ENCODE assay signal across 23 mouse cellular contexts in genomic region chr6:134611896-134612295, GRCm38 (mm10). TPM values are rescaled to one million over a fixed set of nuclear protein-coding genes. Genes with fewer than 3 reads are reported as not detected.
DNase-seq lines count a peak whose midpoint lies in the region; ATAC-seq and TF ChIP-seq lines count a peak whose summit lies in the region.
"Had no signal": no experiment of that assay in that cellular context is flagged by ENCODE, and none has a peak within 500 bp of the region (broad histone marks: within the 10 kb centered on the region; RNA-seq: fewer than 3 reads in every experiment).

No protein-coding gene starts in this region.

- DNase-seq in cerebellum, postnatal 10 days, result peak; percentile 57 to 72
- DNase-seq in cerebellum, adult 11 months, result no peak
- DNase-seq in brain, adult 2 months (ENCODE audit: low read depth, low spot score), result peak; percentile 50
- DNase-seq in gastrocnemius, adult 8-10 months (ENCODE audit: low spot score in 2 of 2), result no peak
- DNase-seq: adrenal gland, adult 8-10 months; gastrocnemius, postnatal 25 days; heart, adult 2 months; kidney, adult 2 months; kidney, postnatal 14 days; lung, embryonic 14.5 days; right cerebral cortex, postnatal 14 days; thymus, adult 2 months had no signal

- WGBS in stomach, embryonic 15.5 days, result 69% methylated on average over 13 of the region's 13 CpGs
- WGBS in kidney, embryonic 15.5 days, result 72% methylated on average over 13 of the region's 13 CpGs

- H3K4me3 ChIP-seq in E14TG2a.4 (replicated peaks; ENCODE audit: low read length), result peak overlapping the region; percentile 43
- no peak overlapping the region for H3K4me3 ChIP-seq in stomach, embryonic 15.5 days (replicated peaks)
- H3K4me3 ChIP-seq in kidney, embryonic 15.5 days (replicated peaks), result no peak overlapping the region
- H3K4me3 ChIP-seq: embryonic facial prominence, embryonic 10.5 days; forebrain, embryonic 15.5 days; heart, adult 2 months; hindbrain, embryonic 12.5 days; layer of hippocampus, adult 2 months; limb, embryonic 15.5 days; midbrain, embryonic 13.5 days had no signal

- no peaks in the 10 kb centered on the region; the same call in 1 of the 2 replicates for H3K36me3 ChIP-seq in E14TG2a.4 (ENCODE audit: insufficient read depth, low read length)
- H3K36me3 ChIP-seq in stomach, embryonic 15.5 days, result no peaks in the 10 kb centered on the region
- no peaks in the 10 kb centered on the region for H3K36me3 ChIP-seq in kidney, embryonic 15.5 days
- H3K36me3 ChIP-seq: embryonic facial prominence, embryonic 10.5 days; forebrain, embryonic 15.5 days; hindbrain, embryonic 12.5 days; limb, embryonic 15.5 days; midbrain, embryonic 13.5 days had no signal

- no peaks in the 10 kb centered on the region for H3K27me3 ChIP-seq in E14TG2a.4 (ENCODE audit: insufficient read depth, low read length)
- no peaks in the 10 kb centered on the region for H3K27me3 ChIP-seq in stomach, embryonic 15.5 days (replicated peaks)
- H3K27me3 ChIP-seq in kidney, embryonic 15.5 days, result no peaks in the 10 kb centered on the region
- H3K27me3 ChIP-seq: forebrain, embryonic 15.5 days; hindbrain, embryonic 12.5 days; limb, embryonic 15.5 days; midbrain, embryonic 13.5 days had no signal

- H3K4me1 ChIP-seq in E14TG2a.4 (replicated peaks; ENCODE audit: low read depth, low read length), result peaks cover 39% of the 10 kb centered on the region
- peaks cover 8% of the 10 kb centered on the region; the same call in 1 of the 2 replicates for H3K4me1 ChIP-seq in stomach, embryonic 15.5 days
- H3K4me1 ChIP-seq in kidney, embryonic 15.5 days, result peaks cover 43% of the 10 kb centered on the region
- H3K4me1 ChIP-seq: forebrain, embryonic 15.5 days; hindbrain, embryonic 12.5 days; midbrain, embryonic 13.5 days had no signal

- no peak for TF ChIP-seq CTCF in E14TG2a.4 (conservative IDR thresholded peaks at IDR 0.05; ENCODE audit: low read length)

- H3K9ac ChIP-seq in stomach, embryonic 15.5 days, result no peak overlapping the region
- no peak overlapping the region for H3K9ac ChIP-seq in kidney, embryonic 15.5 days
- H3K9ac ChIP-seq: forebrain, embryonic 15.5 days; hindbrain, embryonic 12.5 days; limb, embryonic 15.5 days; liver, embryonic 14.5 days; lung, embryonic 14.5 days; midbrain, embryonic 13.5 days had no signal

- peak overlapping the region; percentile 62; the same call in 1 of the 2 replicates for H3K27ac ChIP-seq in stomach, embryonic 15.5 days
- H3K27ac ChIP-seq in kidney, embryonic 15.5 days, result no peak overlapping the region
- H3K27ac ChIP-seq: embryonic facial prominence, embryonic 10.5 days; forebrain, embryonic 15.5 days; heart, adult 2 months; hindbrain, embryonic 12.5 days; layer of hippocampus, adult 2 months; limb, embryonic 15.5 days; liver, embryonic 14.5 days; midbrain, embryonic 13.5 days had no signal

- H3K9me3 ChIP-seq in E14TG2a.4 (ENCODE audit: low read length), result no peaks in the 10 kb centered on the region
- no peaks in the 10 kb centered on the region for H3K9me3 ChIP-seq in stomach, embryonic 15.5 days
- no peaks in the 10 kb centered on the region for H3K9me3 ChIP-seq in kidney, embryonic 15.5 days (replicated peaks)
- H3K9me3 ChIP-seq: embryonic facial prominence, embryonic 10.5 days; forebrain, embryonic 15.5 days; hindbrain, embryonic 12.5 days; limb, embryonic 15.5 days; midbrain, embryonic 13.5 days had no signal

- H3K4me2 ChIP-seq in stomach, embryonic 15.5 days, result 0 out of 2 replicates have a peak overlapping the region, but pooled peaks have one; percentile 17
- H3K4me2 ChIP-seq in kidney, embryonic 15.5 days, result no peak overlapping the region
- H3K4me2 ChIP-seq: forebrain, embryonic 15.5 days; hindbrain, embryonic 12.5 days; limb, embryonic 15.5 days; lung, embryonic 14.5 days; midbrain, embryonic 13.5 days had no signal

- ATAC-seq in stomach, embryonic 15.5 days (ENCODE audit: insufficient read depth, low FRiP score, low read depth), result no peak
- ATAC-seq in kidney, embryonic 15.5 days (replicated peaks; ENCODE audit: low FRiP score), result no peak
- ATAC-seq: activated CD4-positive, CD25-positive, alpha-beta regulatory T cell, adult 4 months; forebrain, embryonic 15.5 days; midbrain, embryonic 13.5 days had no signal

RNA-seq across cellular contexts. Expression of gene Mansc1, which starts 20.4 kb away (rescaled TPM):
- polyA plus RNA-seq in stomach, embryonic 15.5 days (2015; fragmentation: Nextera tagmentation; extraction: Ambion mirVana), result 8.2 and 10.1 TPM in 2 replicates
- 1 to 10 TPM in 1 of 4 experiments, under 1 TPM in 3; 0.46 to 1.0 (median 0.75) TPM for total RNA-seq in gastrocnemius, adult 8-10 months (2022)
- 6.9 and 7.0 TPM in 2 replicates for polyA plus RNA-seq in kidney, embryonic 15.5 days (2015; fragmentation: Nextera tagmentation; extraction: Ambion mirVana)

RNA-seq across cellular contexts. Expression of gene Borcs5, which starts 27.4 kb away (rescaled TPM):
- 18.6 and 20.3 TPM in 2 replicates for polyA plus RNA-seq in stomach, embryonic 15.5 days (2015; fragmentation: Nextera tagmentation; extraction: Ambion mirVana)
- 10 to 100 TPM; 16.8 to 18.8 (median 17.4) TPM for total RNA-seq in gastrocnemius, adult 8-10 months (2022)
- polyA plus RNA-seq in kidney, embryonic 15.5 days (2015; fragmentation: Nextera tagmentation; extraction: Ambion mirVana), result 15.8 and 16.4 TPM in 2 replicates

RNA-seq across cellular contexts. Expression of gene Lrp6, which starts 45.1 kb away (rescaled TPM):
- 23.6 and 26.5 TPM in 2 replicates for polyA plus RNA-seq in stomach, embryonic 15.5 days (2015; fragmentation: Nextera tagmentation; extraction: Ambion mirVana)
- total RNA-seq in gastrocnemius, adult 8-10 months (2022), result 10 to 100 TPM; 35.7 to 50.1 (median 41.2) TPM
- 34.5 and 37.5 TPM in 2 replicates for polyA plus RNA-seq in kidney, embryonic 15.5 days (2015; fragmentation: Nextera tagmentation; extraction: Ambion mirVana)

Comparison
In these comparisons a context has a peak if more than half of its experiments do, and no peak if none do; other contexts are left out.
1. DNase-seq: peak in cerebellum, postnatal 10 days (2 of 2) and brain, adult 2 months (single experiment); none in cerebellum, adult 11 months (single experiment) and gastrocnemius, adult 8-10 months (0 of 2).